Mouse (Mus musculus) embryonic facial prominence, embryonic 10.5 days (tissue): Measurements from ENCODE around the gene Vhl. TPM values are rescaled to one million over a fixed set of nuclear protein-coding genes. Genes with fewer than 3 reads are reported as not detected.

ENCODE experiments used
- DNase-seq: peaks from one replicate; pipeline ENCODE4 v3.0.0-alpha.2; 2017; ENCODE audit warnings: low spot score
- H3K27ac ChIP-seq: fragments of 300-500 bp; sonication (generic); replicated peaks from 2 replicates; pipeline ENCODE4 v1.5.1; 2016; ENCODE audit warnings: mild to moderate bottlenecking
- H3K27me3 ChIP-seq: fragments of 300-500 bp; sonication (generic); replicated peaks from 2 replicates; pipeline ENCODE4 v1.6.1; 2016; ENCODE audit warnings: low read depth, mild to moderate bottlenecking; ENCODE audit not compliant: poor library complexity, severe bottlenecking
- H3K36me3 ChIP-seq: fragments of 300-500 bp; sonication (generic); replicated peaks from 2 replicates; pipeline ENCODE4 v1.6.1; 2016; ENCODE audit warnings: mild to moderate bottlenecking, moderate library complexity
- H3K4me1 ChIP-seq: fragments of 300-500 bp; sonication (generic); 2 replicates; pipeline ENCODE4 v1.6.1; 2016
- H3K4me3 ChIP-seq: fragments of 300-500 bp; sonication (generic); 2 replicates; pipeline ENCODE4 v1.5.1; 2016; ENCODE audit warnings: mild to moderate bottlenecking, moderate library complexity
- H3K9me3 ChIP-seq: fragments of 300-500 bp; sonication (generic); 2 replicates; pipeline ENCODE4 v1.6.1; 2016; ENCODE audit warnings: mild to moderate bottlenecking
- WGBS: fragments of 180-500 bp; shearing (Covaris S2); methylation state at CpG from one replicate; pipeline ENCODE4 v1.1.7; 2016; 5-methylcytosine and 5-hydroxymethylcytosine counted together
- polyA plus RNA-seq: library from polyadenylated mRNA; unstranded; fragments of >200 nt; fragmentation: Nextera tagmentation; extraction: Ambion mirVana; gene quantifications from 2 replicates; pipeline ENCODE4 v1.2.1, GENCODE M21; 2016

Vhl gene
- polyA plus RNA-seq, 1 experiment from 2014 or later, result 44.8 TPM

DNA sequence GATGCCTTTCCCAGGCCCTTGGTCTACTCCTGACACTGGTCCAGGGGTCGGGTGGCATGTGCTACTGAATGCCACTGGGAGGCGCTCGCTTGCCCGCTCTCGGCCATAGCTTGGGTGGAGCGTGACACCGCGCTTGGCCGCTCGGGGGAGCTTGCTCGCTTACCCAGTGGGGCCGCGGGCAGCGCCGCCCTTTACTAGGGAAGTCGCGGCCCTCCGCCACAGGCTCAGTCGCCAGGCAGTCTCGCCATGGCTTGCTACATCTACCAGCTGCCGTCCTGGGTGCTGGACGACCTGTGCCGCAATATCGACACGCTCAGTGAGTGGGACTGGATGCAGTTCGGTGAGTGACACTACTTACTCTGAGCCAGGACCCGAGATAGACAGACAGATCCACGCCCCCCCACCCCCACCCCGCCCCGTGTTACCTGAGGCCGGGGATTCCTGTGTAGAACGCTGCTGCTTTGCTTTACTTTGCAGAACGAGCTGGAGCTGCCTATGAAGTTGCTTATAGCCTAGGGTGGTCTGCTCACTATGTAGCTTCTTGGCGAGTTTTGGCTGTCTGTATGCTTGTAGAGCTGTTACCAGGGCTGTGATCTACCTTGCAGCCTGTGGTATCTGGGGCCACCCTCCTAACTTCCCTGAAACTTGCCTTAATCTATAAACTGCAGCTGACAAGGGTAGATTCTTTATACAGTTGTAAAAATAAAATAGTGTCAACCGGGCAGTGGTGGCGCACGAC, 14.7 kb downstream of the Vhl start, which contains the start of gene Irak2:
TSS of gene Irak2 (plus strand) at position 166 of the 739 bp plus-strand sequence.
- 9% methylated on average over 37 of the region's 37 CpGs for WGBS
- Histone ChIP-seq H3K27me3 (no peaks in the 10 kb centered on the region), H3K27ac (peak within 1 kb of the TSS; percentile 77), H3K36me3 (peaks cover 9% of the 10 kb centered on the region), H3K4me1 (peaks cover 7% of the 10 kb centered on the region; the same call in 1 of the 2 replicates), H3K4me3 (peak within 1 kb of the TSS; percentile 64), H3K9me3 (no peaks in the 10 kb centered on the region)
- peak; percentile 95 for DNase-seq

DNA sequence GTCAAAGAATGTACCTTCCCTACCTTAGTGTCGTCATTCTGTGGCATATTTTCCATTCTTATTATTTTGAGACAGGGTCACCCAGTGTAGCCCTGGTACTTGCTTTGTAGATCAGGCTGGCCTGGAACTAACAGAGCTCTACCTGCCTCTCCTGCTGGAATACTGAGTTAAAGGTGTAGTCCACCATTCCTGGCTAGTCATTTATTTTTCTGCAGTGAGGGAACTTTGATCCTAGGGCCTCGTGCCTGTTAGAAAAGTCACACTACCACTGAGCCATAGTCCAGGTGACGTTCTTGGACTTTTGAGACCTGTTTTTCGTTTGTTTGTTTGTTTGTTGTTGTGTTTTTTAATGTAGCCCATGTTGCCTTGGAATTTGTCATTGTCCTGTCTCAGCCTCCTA, 15.4 kb downstream of the Vhl start:
- Histone ChIP-seq H3K4me1 (peaks cover 7% of the 10 kb centered on the region; the same call in 1 of the 2 replicates), H3K4me3 (no peak overlapping the region), H3K36me3 (0 out of 2 replicates have a peak, but pooled peaks cover 3% of the 10 kb centered on the region), H3K9me3 (no peaks in the 10 kb centered on the region), H3K27me3 (no peaks in the 10 kb centered on the region), H3K27ac (no peak overlapping the region)
- WGBS, result 82% methylated on average over 4 of the region's 4 CpGs
- no peak for DNase-seq

DNA sequence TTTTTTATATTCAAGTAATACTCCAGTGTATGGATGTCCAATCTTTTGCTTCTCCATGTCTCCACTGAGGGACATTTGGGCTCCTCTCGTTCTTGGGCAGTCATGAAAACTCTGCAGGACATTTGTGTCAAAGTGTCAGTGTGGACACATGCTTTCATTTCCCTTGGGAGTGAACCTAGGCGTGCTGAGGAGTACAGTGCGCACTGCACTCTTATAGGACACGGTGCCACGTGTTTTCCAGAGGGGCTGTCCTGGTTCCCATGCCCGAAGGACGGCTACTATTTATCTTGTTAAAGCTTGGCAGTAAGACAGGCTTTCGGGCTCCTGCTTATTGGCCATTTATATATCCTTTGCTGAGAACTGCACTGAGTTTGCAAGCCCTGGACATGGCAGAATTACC, 18.8 kb downstream of the Vhl start:
- Histone ChIP-seq H3K27me3 (no peaks in the 10 kb centered on the region), H3K4me1 (peaks cover 7% of the 10 kb centered on the region; the same call in 1 of the 2 replicates), H3K4me3 (no peak overlapping the region), H3K27ac (no peak overlapping the region), H3K9me3 (no peaks in the 10 kb centered on the region), H3K36me3 (no peaks in the 10 kb centered on the region)
- DNase-seq, result no peak
- 91% methylated on average over 8 of the region's 8 CpGs for WGBS

DNA sequence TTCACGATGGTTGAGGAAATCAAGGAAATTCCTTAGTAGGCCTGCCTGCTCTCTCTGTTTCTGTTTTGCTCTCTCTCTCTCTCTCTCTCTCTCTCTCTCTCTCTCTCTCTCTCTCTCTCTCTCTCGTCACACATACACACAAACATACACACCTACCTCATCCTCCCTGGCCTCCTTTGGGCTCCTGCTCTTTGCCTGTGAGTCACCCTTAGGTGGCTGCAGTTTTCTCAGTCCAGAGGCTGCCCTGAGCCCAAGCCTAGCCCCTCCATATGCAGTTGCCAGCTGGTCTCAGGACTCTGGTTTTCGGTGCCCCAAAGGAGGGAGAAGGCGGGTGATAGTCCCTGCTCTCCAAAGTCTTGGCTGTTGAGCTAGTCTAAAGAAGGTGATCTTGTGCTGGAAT, 19.3 kb downstream of the Vhl start:
- Histone ChIP-seq H3K4me3 (no peak overlapping the region), H3K4me1 (peaks cover 7% of the 10 kb centered on the region; the same call in 1 of the 2 replicates), H3K36me3 (no peaks in the 10 kb centered on the region), H3K9me3 (no peaks in the 10 kb centered on the region), H3K27me3 (no peaks in the 10 kb centered on the region), H3K27ac (no peak overlapping the region)
- no peak for DNase-seq
- 88% methylated on average over 4 of the region's 4 CpGs for WGBS

DNA sequence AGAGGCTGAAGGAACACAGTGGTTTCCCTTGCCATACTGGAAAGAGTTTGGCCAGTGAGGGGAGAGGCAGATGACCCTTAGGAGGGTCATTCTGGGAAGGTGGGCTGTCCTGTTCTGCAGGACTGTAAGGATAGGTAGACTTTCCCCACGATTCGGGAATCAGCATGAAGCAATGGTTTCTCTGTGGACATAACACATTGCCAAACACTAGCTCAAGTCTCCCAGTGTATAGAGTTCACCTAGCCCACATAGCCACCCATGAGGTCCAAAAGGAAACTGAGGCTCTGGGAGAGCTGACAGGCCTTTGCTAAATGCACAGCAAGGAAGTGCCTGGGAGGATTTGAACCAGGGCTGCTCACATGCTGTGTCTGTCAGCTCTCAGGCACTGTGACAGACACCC, 20.2 kb downstream of the Vhl start:
- H3K36me3 ChIP-seq, result no peaks in the 10 kb centered on the region
- H3K4me3 ChIP-seq, result no peak overlapping the region
- no peaks in the 10 kb centered on the region for H3K27me3 ChIP-seq
- no peaks in the 10 kb centered on the region for H3K9me3 ChIP-seq
- WGBS, result 94% methylated on average over 2 of the region's 2 CpGs
- no peak for DNase-seq
- no peak overlapping the region for H3K27ac ChIP-seq
- peaks cover 3% of the 10 kb centered on the region for H3K4me1 ChIP-seq

DNA sequence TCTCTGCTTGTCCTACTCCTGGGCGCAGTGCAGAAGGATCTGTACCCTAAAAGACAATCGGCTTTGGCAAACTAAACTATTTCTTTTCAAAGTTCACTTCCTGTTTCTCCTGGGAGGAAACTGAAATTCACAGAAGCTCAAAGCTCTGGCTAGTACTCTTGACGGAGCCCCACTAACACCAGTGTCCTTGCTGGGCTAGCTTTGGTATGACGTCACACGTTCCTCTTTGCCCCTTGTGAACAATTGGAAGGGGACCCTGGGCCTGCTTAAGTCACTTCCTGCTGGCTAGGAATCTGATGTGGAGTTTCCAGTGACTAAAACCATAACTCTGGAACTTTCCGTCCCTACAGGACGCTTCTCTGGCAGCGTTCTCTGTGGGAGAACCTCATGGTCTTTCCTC, 21.0 kb downstream of the Vhl start:
- Histone ChIP-seq H3K27me3 (no peaks in the 10 kb centered on the region), H3K4me3 (no peak overlapping the region), H3K9me3 (no peaks in the 10 kb centered on the region), H3K4me1 (peaks cover 5% of the 10 kb centered on the region), H3K27ac (no peak overlapping the region), H3K36me3 (no peaks in the 10 kb centered on the region)
- WGBS, result 86% methylated on average over 8 of the region's 8 CpGs
- DNase-seq, result no peak

DNA sequence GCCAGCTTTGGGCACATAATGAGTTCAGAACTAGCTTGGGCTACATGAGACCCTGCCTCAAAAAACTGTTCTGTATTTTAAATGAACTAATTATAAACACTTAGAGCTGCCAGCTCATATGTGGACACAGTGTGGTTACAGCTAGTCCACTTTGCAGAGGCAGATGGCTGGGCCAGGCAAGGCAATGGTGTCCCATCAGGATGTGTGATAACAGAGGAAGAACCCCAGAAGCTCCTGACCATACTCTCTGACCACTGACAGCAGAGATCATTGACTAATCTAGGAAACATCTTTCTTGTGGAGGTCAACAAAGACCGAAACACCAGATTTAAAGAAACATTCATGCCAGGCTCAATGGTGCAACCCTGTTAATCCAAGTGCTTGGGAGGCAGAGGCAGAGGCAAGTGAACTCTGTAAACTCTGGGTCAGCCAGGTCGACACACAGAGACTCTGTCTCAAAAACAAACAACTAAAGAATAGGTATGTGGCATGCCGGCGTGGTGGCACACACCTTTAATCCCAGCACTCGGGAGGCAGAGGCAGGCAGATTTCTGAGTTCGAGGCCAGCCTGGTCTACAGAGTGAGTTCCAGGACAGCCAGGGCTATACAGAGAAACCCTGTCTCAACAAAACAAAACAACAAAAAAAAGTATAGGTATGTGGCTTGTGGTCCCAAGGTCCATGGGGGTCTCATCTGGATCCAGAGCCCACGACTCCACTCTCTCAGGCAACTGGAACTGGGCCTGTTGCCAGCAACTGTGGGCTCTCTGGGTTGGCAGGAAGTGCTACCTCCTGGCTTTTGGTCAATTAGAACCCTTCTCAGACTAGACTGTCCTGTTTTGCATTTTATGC, 25.8 kb downstream of the Vhl start:
- peaks cover 5% of the 10 kb centered on the region for H3K4me1 ChIP-seq
- no peaks in the 10 kb centered on the region for H3K27me3 ChIP-seq
- H3K9me3 ChIP-seq, result no peaks in the 10 kb centered on the region
- H3K27ac ChIP-seq, result no peak overlapping the region
- H3K36me3 ChIP-seq, result no peaks in the 10 kb centered on the region
- DNase-seq, result no peak
- 87% methylated on average over 7 of the region's 7 CpGs for WGBS
- H3K4me3 ChIP-seq, result no peak overlapping the region

DNA sequence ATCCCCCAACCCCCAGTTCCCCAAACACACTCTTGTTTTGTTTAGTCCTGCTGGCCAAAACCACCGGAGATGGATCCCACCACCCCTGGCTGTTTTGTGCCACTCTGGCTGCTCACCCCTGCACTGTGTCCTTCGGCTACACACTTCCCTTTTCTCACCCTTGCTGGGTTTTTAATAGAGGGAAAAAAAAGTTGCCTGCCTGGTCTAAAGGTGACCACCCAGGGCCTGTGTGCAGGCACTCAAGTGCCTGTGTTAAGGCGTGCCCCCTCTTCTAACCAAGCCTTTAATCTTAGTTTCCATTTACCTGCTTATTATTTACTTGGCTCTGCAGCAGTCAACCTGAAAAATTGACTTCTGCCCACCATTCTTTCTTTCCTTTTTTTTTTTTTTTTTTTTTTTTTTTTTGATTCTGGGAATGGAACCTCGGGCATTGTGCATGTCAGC, 26.5 kb downstream of the Vhl start:
- no peak overlapping the region for H3K27ac ChIP-seq
- no peak overlapping the region for H3K4me3 ChIP-seq
- H3K27me3 ChIP-seq, result no peaks in the 10 kb centered on the region
- no peaks in the 10 kb centered on the region for H3K36me3 ChIP-seq
- H3K9me3 ChIP-seq, result no peaks in the 10 kb centered on the region
- WGBS, result 81% methylated on average over 4 of the region's 4 CpGs
- H3K4me1 ChIP-seq, result peaks cover 5% of the 10 kb centered on the region
- DNase-seq, result no peak

DNA sequence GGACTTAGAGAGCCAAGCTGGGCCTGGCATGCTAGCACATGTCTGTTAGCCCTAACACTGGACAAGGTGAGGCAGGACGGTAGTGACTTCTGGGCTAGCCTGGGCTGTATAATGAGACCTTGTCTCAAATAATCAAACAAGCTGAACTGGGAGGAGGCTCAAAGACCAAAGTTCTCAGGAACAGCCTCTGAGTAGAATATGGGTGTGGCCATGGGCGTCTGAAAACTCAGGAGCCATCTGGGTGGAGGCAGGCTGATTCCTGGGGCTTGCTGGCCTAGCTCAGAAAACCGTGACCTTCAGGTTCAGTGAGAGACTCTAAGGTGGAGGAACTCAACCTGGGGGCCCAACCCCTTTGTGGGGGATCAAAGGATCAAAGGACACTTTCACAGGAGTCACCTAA, 27.9 kb downstream of the Vhl start:
- H3K27ac ChIP-seq, result no peak overlapping the region
- H3K4me1 ChIP-seq, result peaks cover 5% of the 10 kb centered on the region
- 72% methylated on average over 3 of the region's 3 CpGs for WGBS
- no peak overlapping the region for H3K4me3 ChIP-seq
- no peak for DNase-seq
- no peaks in the 10 kb centered on the region for H3K27me3 ChIP-seq
- H3K36me3 ChIP-seq, result no peaks in the 10 kb centered on the region
- H3K9me3 ChIP-seq, result no peaks in the 10 kb centered on the region

DNA sequence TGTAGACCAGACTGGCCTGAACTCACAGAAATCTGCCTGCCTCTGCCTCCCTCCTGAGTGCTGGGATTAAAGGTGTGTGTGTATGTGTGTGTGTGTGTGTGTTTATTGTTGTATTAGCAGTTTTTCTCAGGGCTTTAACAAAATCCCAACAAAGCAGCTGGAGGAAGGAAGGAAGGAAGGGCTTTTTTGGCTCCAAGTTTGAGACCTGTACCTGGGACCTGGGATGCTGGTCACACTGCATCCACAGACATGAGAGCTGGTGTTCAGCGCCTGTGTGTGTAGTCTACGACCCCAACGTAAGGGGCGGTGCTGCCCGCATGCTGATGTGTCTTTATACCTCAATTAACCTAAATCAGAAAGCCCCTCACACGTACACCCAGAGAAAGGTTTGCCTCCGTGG, 29.8 kb downstream of the Vhl start:
- WGBS, result 93% methylated on average over 7 of the region's 7 CpGs
- peaks cover 11% of the 10 kb centered on the region for H3K4me1 ChIP-seq

DNA sequence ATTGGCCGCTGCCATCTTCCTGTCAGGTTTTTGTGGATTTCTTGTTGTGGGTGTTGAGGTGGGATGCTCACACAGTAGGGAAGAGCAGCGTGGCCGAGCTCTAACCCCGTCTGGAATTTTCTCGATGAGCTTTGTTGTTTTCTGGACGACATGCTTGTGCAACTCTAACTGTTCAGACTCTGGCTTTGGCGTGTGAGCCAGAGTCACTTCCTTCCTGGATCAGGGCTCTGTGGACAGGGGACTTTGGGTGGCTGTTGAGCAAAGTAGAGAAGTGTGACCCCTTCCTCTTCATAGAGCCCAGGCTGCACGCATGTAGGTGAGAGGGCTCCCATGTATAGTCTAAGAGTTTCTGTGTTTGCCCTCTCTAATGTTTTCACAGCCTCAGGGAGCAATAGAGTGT, 30.3 kb downstream of the Vhl start:
- no peak for DNase-seq
- Histone ChIP-seq H3K4me3 (no peak overlapping the region), H3K4me1 (peaks cover 6% of the 10 kb centered on the region; the same call in 1 of the 2 replicates), H3K36me3 (no peaks in the 10 kb centered on the region), H3K27me3 (no peaks in the 10 kb centered on the region), H3K9me3 (no peaks in the 10 kb centered on the region), H3K27ac (no peak overlapping the region)
- 88% methylated on average over 8 of the region's 8 CpGs for WGBS

More for the DNA sequence above, 29.8 kb downstream of the Vhl start:
- no peak overlapping the region for H3K4me3 ChIP-seq
- H3K27me3 ChIP-seq, result no peaks in the 10 kb centered on the region
- no peak overlapping the region for H3K27ac ChIP-seq
- no peaks in the 10 kb centered on the region for H3K36me3 ChIP-seq
- no peaks in the 10 kb centered on the region for H3K9me3 ChIP-seq
- DNase-seq, result no peak

DNA sequence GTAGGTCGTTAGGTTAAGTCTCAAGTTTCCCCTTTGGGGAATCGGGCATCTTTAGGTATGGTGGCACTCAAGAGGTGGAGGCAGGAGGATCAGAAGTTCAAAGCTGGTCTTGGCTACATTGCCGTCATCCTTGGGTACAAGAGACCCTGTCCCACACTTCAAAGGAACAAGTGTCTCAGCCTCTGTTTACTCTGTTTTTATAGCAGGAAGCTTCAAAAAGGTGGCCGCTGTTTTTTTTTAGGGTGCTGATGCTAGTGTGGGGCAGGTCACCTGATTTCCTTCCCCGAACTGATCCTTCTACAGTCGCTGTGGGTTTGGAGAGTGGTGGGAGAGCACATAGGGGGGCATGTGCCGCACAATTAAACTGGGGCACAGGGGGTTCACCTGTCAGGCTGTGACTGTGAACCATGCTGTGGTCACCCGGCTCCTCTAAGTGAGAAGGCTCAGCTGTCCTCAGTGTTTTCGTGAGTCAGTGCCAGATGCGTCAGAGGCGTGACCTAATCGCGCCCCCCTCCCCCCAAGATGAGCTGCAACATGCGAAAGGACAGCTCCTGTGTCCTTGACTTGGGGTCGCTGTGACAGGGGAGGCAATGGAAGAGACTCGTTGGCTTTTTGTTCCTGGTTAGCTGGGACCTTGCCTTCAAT, 31.1 kb downstream of the Vhl start:
- Histone ChIP-seq H3K9me3 (no peaks in the 10 kb centered on the region), H3K4me1 (0 out of 2 replicates have a peak, but pooled peaks cover 6% of the 10 kb centered on the region), H3K27ac (no peak overlapping the region), H3K36me3 (no peaks in the 10 kb centered on the region), H3K27me3 (no peaks in the 10 kb centered on the region), H3K4me3 (no peak overlapping the region)
- DNase-seq, result no peak
- WGBS, result 82% methylated on average over 16 of the region's 16 CpGs
